Mouse (Mus musculus) G1E (cell line): ENCODE measurements around the gene Thsd4. TPM values are rescaled to one million over a fixed set of nuclear protein-coding genes. Genes with fewer than 3 reads are reported as not detected.

ENCODE experiments used
- ATAC-seq: 2 replicates; pipeline ENCODE4 v1.8.0; 2016; ENCODE audit warnings: mild to moderate bottlenecking; ENCODE audit not compliant: insufficient number of reproducible peaks, poor library complexity, low FRiP score, severe bottlenecking; ENCODE audit errors: extremely low read depth
- DNase-seq: peaks from one replicate; pipeline ENCODE4 v3.0.0; 2012; ENCODE audit warnings: low spot score
- H3K27me3 ChIP-seq: 2 replicates; pipeline ENCODE4 v1.6.1; 2012; ENCODE audit warnings: mild to moderate bottlenecking, low read length, inconsistent platforms; ENCODE audit not compliant: insufficient read depth
- H3K36me3 ChIP-seq: replicated peaks from 2 replicates; pipeline ENCODE3; 2012; ENCODE audit warnings: mild to moderate bottlenecking, inconsistent platforms
- H3K4me1 ChIP-seq: 2 replicates; pipeline ENCODE4 v1.6.1; 2012; ENCODE audit warnings: low read depth, low read length, inconsistent platforms, mixed read lengths; ENCODE audit not compliant: insufficient read depth
- H3K4me3 ChIP-seq: 2 replicates; pipeline ENCODE4 v1.5.1; 2012; ENCODE audit warnings: low read depth, mild to moderate bottlenecking, inconsistent platforms, low read length, moderate library complexity, mixed read lengths
- H3K9me3 ChIP-seq: replicated peaks from 2 replicates; pipeline ENCODE4 v1.6.1; 2012; ENCODE audit warnings: inconsistent platforms
- CTCF ChIP-seq: IDR thresholded peaks from 2 replicates; pipeline ENCODE4 v1.5.1; 2012; ENCODE audit warnings: low read depth, low read length, inconsistent platforms, mixed read lengths
- GATA1 ChIP-seq: IDR thresholded peaks from 2 replicates; pipeline ENCODE4 v1.6.1; 2012; ENCODE audit warnings: borderline replicate concordance, low read length, inconsistent platforms, mixed read lengths
- GATA2 ChIP-seq: IDR thresholded peaks from 2 replicates; pipeline ENCODE4 v1.6.1; 2012; ENCODE audit warnings: low read depth, low read length, inconsistent platforms, borderline replicate concordance
- POLR2AphosphoS5 ChIP-seq: IDR thresholded peaks from 2 replicates; pipeline ENCODE4 v1.6.1; 2012; ENCODE audit warnings: low read depth, low read length, inconsistent platforms; ENCODE audit not compliant: insufficient replicate concordance
- TAL1 ChIP-seq: conservative IDR thresholded peaks from 2 replicates; pipeline ENCODE4 v1.6.1; 2012; ENCODE audit warnings: low read depth, low read length, inconsistent platforms, mixed read lengths
- polyA plus RNA-seq: library from polyadenylated mRNA; stranded (reverse); fragments of >175 nt; gene quantifications from 2 replicates; pipeline ENCODE4 v1.2.3, GENCODE M21; 2012
- total RNA-seq, 2 experiments: library from RNA; stranded (forward) in 1 of 2; stranded (reverse) in 1 of 2; fragments of 200-1000 nt in 1 of 2; fragments of >200 nt in 1 of 2; fragmentation: Nextera tagmentation in 1 of 2; gene quantifications; 2 replicates each; pipeline ENCODE4 v1.2.3; 2014 to 2017

Gene Thsd4
- total and polyA plus RNA-seq, 3 experiments = 1.8 to 2.8 (median 2.4) TPM

DNA sequence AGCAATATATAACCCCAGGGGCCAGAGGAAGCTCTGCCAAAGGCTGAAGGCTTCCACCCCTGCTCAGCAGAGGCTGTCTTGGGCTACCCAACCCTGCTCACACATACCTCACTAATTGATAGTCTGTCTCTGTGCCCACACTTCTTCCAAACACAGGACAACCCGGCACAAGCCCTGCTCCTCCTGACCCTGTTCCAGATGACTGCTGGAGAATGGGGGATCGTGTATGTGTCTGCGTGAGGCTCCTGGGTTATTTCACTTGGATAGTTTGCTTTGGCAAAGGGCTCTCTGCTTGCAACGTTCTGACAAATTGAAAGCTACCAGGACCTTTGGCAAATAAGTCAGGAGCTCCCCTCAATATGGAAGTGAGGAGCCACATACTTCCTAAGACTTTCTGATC, 33.0 kb downstream of the Thsd4 start:
- TF ChIP-seq TAL1 (no peak), CTCF (no peak), POLR2AphosphoS5 (no peak), GATA2 (no peak), GATA1 (no peak)
- Histone ChIP-seq H3K9me3 (no peaks in the 10 kb centered on the region), H3K4me1 (peaks cover 12% of the 10 kb centered on the region), H3K4me3 (no peak overlapping the region), H3K36me3 (no peaks in the 10 kb centered on the region), H3K27me3 (peaks cover 46% of the 10 kb centered on the region)
- ATAC-seq (no peak), DNase-seq (no peak)

DNA sequence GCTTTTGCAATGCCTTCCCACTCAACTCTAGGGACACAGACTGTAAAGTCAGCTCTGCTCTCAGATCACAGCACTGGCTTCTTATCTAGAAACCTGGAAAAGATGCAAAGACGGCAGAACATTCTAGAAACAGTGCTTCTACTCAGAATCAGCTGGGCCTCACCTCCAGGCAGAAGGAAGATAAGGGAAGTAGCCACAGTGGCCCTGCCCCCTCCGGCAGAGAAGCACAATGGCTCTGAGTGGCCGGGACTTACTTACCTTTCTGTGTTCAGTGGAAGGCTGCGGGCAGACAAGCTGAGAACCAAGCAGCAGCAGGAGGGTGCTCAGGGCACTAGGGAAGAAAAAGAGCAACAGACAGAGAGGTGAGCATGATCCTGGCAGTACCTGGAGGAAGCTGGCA, 39.7 kb downstream of the Thsd4 start:
- no peak overlapping the region for H3K4me3 ChIP-seq
- peaks cover 6% of the 10 kb centered on the region for H3K4me1 ChIP-seq
- TF ChIP-seq TAL1 = no peak
- TF ChIP-seq GATA2 = no peak
- no peak for TF ChIP-seq GATA1
- no peak for TF ChIP-seq POLR2AphosphoS5
- no peak for TF ChIP-seq CTCF
- DNase-seq (no peak), ATAC-seq (no peak)
- no peaks in the 10 kb centered on the region for H3K36me3 ChIP-seq
- no peaks in the 10 kb centered on the region for H3K9me3 ChIP-seq
- H3K27me3 ChIP-seq = peaks cover 19% of the 10 kb centered on the region

DNA sequence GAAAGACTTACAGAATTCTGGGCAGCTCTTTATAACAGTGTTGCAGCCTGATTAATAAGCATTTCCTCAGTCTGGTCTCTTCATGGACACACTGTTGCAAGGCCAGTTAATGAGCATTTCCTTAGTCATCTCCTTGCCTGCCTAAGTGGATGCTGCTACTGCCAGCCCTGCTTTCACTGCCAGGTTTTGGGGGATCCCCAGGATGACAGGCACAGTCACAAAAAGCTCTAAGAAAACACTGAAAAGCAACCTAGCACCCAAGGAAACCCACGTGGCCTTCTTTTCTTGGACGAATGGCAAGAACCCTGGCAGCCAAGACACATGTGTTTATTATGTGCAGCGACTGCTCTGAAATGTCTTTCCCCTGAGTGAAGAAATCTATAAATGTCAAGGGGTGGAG, 41.8 kb downstream of the Thsd4 start:
- Histone ChIP-seq H3K4me3 (no peak overlapping the region), H3K27me3 (peaks cover 16% of the 10 kb centered on the region), H3K4me1 (peaks cover 6% of the 10 kb centered on the region), H3K9me3 (no peaks in the 10 kb centered on the region), H3K36me3 (no peaks in the 10 kb centered on the region)
- TF ChIP-seq POLR2AphosphoS5 (no peak), GATA2 (no peak), CTCF (no peak)
- DNase-seq (no peak), ATAC-seq (no peak)

DNA sequence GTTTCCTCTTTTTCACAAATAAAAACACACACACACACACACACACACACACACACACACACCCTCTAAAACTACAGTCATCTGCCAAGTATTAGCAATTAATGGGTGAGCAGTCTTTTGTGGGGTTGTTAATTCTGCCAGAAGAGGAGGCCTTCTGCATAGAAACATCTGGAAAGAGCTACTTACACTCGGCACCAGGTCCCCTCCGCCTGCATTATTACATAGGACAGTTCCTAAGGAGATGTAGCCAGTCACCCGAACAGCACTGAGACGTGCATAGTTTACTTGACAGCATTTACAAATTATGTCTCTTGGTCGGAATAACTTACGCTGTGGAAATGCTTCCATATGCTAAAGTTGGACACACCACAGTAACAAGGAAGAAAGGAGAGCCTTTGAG, 43.0 kb downstream of the Thsd4 start:
- H3K4me1 ChIP-seq = peaks cover 6% of the 10 kb centered on the region
- peaks cover 19% of the 10 kb centered on the region for H3K27me3 ChIP-seq
- DNase-seq = no peak
- H3K36me3 ChIP-seq = no peaks in the 10 kb centered on the region
- no peak overlapping the region for H3K4me3 ChIP-seq
- TF ChIP-seq POLR2AphosphoS5 (no peak), TAL1 (no peak)
- ATAC-seq = no peak
- no peaks in the 10 kb centered on the region for H3K9me3 ChIP-seq

DNA sequence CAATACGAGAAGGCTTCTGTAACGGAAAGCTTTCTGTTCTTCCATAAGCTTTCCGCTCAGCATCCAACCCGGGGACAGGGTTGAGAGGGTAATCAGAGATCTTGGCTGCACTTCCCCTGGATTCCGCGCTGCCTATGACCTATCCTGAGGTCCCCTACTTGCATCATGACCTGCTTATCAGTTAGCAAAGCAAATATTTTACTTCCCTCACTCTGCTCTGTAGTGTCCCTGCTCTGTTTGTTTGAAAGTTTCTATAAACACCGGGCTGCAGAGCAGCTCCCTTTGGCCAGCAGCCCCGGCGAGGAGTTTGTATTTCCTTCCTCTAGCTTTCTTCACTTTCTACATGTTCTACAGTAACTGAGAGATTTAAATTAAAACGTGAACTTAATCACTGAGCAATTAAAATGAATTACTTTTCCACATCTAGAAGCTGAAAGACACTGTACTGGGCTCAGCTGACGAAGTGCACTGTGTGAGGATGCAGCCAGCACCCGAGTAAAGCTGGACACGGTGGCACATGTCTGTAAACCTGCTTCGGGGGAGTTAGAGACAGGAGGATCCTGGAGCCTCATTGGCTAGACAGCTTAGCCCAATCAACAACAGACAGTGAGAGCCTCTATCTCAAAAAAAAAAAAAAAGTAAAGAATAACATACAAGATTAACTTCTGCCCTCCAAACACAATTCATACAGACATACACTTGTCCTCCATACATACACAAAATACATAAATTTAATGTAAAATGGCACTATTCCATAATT, 43.7 kb downstream of the Thsd4 start:
- DNase-seq = no peak
- Histone ChIP-seq H3K4me3 (no peak overlapping the region), H3K36me3 (no peaks in the 10 kb centered on the region), H3K4me1 (peaks cover 6% of the 10 kb centered on the region), H3K27me3 (peaks cover 19% of the 10 kb centered on the region), H3K9me3 (no peaks in the 10 kb centered on the region)
- no peak for TF ChIP-seq TAL1
- no peak for TF ChIP-seq GATA2
- TF ChIP-seq GATA1 = no peak
- TF ChIP-seq POLR2AphosphoS5 = no peak
- ATAC-seq = no peak

DNA sequence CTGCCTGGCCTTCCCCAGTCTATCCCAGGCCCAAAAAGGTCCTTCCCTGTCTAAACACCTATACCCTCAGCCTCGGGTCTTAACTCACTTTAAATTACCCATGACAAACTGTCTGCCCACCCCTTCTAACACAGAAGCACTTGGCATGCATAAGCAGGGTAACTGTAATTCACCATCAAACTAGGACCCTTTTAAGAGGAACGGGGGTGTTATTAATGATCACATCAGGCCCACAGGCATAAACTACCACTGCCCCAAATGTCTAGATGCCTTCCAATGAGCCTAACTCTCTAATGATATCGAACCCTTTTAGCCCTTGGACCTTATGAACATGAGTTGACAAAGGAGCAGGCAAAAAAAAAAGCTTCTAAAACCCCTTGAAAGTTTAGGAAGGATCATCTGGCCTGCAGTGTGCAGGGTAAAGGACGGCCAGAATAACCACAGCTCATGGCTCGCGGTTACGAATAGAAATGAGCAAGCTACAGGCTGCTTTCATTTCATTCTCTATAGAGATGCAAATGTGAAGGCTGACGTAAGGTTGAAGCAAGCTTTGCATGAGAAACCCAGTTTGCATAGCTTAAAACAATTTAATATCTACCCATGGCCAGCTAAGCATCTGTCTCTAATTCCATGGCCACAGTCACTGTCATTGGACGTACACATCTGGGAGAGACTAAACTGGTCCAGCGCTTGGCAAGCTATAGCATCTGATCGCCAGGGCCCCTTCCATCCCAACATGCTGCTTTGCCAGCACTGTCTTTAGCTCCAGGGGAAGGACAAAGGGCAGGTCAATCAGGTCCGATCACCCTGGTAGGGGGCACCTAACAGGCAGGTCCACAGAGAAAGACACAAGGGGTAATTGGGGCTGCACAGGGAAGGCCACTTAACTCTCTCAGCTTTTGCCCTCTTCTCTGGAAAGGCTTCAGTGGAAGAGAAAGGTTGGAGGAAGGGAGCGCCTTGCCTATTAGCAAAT, 61.5 kb downstream of the Thsd4 start:
- DNase-seq = no peak
- Histone ChIP-seq H3K4me3 (no peak overlapping the region), H3K4me1 (0 out of 2 replicates have a peak, but pooled peaks cover 3% of the 10 kb centered on the region), H3K36me3 (no peaks in the 10 kb centered on the region), H3K9me3 (no peaks in the 10 kb centered on the region), H3K27me3 (peaks cover 53% of the 10 kb centered on the region)
- ATAC-seq = no peak
- TF ChIP-seq GATA1 = no peak
- TF ChIP-seq CTCF = no peak
- no peak for TF ChIP-seq GATA2
- no peak for TF ChIP-seq POLR2AphosphoS5
- TF ChIP-seq TAL1 = no peak
